Mouse (Mus musculus): ENCODE results near the gene Phospho1.

Phospho1 gene

DNA sequence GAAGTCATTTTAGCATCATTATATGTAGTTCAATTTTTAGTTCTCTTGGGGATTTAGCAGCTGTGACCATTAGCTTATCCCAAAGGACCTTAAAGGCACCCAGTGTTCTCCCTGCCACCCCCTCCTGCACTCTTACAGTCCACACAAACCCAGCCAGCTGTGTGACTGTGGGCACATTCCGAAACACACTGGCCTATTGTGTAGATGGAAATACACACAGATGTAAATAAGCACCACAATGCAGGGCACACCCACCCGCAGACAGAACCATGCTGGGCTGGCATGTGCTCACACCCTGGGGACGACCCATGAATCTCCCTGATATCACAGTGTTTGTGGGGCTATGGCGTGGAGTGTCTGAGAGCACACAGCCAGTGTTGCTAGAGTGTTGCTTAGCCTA, 12.1 kb upstream of the Phospho1 start:
- DNase-seq (ENCODE audit: low read depth): no peak

DNA sequence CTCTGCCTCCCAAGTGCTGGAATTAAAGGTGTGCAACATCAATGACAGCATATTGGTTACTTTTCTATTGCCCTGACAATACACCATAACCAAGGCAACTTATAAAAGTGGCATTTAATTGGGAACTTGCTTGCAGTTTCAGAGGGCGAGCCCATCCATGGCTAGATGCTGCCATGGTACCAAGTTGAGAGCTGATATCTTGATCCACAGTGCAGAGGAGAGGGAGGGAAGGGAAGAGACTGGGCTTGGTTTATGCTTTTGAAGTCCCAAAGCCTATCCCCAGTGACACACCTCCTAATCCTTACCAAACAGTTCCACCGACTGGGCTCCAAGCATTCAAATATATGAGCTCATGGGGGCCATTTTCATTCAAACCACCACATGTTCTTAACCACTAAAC, 10.2 kb upstream of the Phospho1 start:
- no peak for DNase-seq (ENCODE audit: low read depth)

DNA sequence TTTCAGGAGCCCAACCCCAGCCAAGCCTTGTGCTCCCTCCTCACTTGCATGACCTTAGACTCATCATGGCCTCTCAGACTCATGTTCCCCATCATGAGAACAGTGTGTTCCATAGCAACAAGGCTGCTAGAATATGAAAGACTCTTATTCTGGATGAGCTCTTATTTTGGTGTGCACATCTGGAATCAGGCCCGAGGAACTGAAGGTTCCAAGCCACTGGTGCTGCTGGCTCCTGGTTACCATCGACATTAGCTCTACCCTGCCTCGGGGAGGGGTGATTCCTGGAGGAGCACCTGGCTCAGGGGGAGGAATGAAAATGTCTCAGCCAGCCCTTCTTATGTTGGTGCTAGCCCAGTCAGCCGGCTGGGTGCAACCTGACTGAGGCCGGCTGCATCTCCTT, 9.4 kb upstream of the Phospho1 start:
- no peak for DNase-seq (ENCODE audit: low read depth)

DNA sequence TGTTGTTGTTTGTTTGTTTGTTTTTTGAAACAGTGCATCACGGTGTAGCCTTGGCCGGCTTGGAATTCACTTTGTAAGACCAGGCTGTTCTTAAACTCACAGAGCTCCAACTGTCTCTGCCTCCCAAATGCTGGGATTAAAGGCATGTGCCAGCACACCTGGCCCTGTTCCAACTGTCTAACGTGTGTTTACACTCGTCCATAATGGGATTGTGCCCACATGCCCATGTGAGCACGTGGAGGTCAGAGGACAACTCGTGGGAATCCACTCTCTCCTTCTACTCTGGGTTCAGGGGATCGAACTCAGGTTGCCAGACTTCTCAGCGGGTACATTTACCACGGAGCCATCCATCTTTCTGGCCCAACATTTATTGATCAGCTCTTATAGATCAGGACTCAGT, 8.9 kb upstream of the Phospho1 start:
- no peak for DNase-seq (ENCODE audit: low read depth)

DNA sequence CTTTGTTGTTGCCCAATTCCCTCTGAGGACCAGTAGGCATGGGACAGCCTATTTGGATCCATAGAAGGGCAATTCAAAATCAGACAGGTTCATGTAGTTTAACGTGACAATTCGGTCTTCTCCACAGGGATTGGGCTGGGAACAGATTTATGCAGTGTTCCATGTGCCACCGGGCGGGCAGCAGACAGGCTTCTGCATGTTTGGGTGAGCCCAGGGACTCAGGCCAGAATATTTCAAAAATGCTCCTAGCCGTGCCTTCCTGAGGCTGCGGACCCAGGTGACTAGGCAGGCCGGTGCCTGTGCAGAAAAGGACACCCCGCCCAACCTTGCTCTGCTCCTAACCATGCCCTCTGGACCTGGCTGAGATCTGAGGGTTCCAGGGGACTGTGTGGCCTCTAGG, 5.2 kb upstream of the Phospho1 start:
- DNase-seq (ENCODE audit: low read depth): no peak

DNA sequence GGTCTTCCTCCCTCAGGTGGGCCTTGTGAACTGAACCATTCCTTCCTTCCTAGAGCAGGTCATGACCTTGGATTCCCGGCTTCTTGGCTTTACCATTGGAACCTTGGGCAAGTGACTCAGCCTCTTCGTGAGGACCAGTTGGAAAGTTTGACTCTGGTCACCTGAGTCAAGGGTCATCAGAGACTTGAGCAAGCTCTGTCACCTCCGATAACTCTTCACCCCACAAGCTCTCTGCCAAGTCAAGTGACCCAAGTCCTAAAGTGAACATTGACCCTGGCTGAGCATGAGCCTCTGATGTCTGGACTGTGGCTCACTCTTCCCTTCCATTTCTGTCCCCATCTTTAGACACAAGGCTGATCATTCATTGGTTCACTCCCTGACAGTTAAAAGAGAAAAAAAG, 2.8 kb upstream of the Phospho1 start:
- no peak for DNase-seq (ENCODE audit: low read depth)

DNA sequence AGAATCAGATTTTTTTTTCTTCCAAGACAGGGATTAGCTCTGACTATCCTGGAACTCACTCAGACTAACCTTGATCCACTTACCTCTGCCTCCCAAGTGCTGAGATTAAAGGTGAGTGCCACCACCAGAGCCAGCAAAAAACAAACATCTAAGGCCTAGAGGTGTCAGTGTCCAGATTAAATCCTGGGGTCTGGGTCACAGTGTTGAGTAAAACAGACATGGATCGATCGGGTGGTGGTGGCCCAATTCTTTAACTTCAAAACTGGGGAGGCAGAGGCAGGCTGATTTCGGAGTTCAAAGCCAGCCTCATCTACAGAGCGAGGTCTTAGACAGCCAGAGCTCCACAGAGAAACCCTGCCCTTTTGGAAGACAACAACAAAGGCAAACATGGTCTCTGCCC, 1.9 kb upstream of the Phospho1 start:
- no peak for DNase-seq (ENCODE audit: low read depth)

DNA sequence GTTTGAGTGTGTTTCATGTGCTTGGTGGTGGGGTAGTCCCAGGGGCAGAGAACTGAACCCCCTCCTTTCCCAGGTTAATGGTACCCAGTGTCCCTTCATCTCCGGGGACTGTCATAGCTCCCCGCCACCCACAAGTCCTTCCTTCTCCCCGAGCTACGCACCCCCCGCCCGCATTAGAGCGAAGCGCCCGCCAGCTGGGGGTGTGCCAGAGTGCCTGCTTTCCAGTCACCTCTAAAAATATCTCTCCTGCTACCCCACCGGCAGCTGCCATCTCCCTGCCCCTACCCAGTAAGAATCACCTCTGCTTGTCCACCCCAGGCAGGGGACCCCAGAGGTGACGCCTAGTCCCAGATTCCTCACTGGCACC, 561 bp downstream of the Phospho1 start:
- peak; percentile 56 for DNase-seq (ENCODE audit: low read depth)

DNA sequence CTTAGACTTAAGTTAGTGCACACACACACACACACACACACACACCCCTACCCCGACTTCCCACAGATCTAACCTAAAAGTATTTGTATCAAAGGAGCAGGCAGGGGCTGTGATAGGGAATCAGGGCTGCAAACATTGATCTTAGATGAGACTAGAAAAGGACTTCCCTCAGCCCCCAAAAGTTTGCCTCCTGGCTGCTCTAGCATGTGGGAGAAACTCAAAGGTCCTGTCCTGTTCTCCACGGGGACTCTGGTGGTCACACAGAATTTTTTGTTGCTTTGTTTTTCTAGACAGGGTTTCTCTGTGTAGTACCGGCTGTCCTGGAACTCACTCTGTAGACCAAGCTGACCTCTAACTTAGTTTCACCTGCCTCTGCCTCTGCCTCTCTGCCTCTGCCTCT, 1.3 kb downstream of the Phospho1 start:
- DNase-seq (ENCODE audit: low read depth): peak; percentile 36

DNA sequence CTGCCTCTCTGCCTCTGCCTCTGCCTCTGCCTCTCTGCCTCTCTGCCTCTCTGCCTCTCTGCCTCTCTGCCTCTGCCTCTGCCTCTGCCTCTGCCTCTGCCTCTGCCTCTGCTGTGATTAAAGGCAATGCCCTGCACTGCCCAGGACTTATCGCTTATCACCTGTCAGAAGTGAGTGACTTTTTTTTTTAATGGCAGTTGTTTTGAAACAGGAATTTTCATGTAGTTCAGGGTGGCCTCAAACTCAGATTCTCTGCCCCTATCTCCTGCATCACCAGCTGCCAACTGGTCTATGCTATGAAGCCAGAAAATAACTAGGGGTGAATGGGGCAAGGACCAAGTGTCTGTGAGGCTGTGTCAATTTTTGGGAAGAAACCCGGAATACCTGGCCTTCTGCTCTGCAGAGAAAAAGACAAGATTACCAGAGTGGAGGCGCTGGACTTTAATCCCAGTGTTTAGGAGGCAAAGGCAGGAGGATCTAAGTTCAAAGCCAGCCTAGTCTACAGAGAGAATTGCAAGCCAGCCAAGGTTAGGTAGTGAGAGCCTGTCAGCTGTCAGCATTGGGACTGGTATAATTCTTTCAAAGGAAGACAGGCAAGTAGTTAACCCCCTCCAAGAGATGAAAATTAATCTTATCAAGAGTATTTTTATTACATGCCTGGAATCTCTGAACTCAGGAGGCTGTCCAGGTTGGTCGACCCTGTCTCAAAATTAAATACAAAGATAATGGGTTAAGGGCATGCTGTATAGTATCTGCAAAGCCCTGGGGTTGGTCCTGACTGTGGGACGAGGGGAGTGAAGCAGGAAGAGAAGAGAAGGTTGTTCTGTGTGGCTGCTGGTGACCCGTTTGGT, 2.2 kb downstream of the Phospho1 start:
- peak; percentile 25 for DNase-seq (ENCODE audit: low read depth)

DNA sequence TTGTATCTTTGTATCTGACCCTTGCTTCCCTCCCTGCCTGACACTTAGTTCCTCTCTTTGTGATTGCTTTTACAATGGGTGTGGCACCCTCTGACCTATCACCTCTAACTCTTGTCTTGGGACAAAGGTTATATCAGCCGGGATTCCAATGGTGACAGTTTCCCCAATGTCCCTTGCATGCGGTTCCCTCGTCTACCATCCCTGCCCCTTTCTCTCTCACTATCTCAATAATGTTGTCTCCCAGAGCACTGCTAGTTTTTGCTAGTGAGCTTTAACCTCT, 2.8 kb downstream of the Phospho1 start:
- DNase-seq (ENCODE audit: low read depth): no peak

DNA sequence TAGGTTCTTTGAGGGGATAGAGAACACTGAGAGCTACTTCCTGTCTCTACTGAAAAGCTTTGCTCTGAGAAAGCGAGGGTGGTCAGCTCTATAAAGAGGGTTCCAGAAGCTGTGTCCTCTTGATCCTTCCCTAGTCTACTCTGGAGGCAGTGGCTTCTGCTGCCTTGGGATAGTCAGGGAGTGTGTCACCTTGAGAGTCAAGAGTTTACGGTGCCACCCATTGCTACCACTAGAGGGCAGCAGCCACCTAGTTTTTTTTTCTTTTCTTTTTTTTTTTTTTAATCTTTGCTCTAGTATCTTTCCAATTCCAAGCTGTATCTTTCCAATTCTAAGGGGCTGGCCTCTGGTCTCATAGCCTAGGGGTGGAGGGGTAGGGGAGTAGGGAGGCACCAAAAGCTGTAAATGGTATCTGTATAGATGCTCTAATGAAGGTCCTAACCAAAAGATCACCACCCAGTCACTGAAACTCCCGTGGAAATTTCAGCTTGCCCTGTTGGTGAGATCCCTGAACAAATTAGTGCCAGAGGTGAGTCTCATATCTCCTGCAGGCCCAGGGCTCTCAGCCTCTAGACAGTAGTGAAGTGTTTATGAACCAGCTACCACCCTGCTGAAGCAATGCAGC, 3.3 kb downstream of the Phospho1 start:
- peak; percentile 88 for DNase-seq (ENCODE audit: low read depth)

DNA sequence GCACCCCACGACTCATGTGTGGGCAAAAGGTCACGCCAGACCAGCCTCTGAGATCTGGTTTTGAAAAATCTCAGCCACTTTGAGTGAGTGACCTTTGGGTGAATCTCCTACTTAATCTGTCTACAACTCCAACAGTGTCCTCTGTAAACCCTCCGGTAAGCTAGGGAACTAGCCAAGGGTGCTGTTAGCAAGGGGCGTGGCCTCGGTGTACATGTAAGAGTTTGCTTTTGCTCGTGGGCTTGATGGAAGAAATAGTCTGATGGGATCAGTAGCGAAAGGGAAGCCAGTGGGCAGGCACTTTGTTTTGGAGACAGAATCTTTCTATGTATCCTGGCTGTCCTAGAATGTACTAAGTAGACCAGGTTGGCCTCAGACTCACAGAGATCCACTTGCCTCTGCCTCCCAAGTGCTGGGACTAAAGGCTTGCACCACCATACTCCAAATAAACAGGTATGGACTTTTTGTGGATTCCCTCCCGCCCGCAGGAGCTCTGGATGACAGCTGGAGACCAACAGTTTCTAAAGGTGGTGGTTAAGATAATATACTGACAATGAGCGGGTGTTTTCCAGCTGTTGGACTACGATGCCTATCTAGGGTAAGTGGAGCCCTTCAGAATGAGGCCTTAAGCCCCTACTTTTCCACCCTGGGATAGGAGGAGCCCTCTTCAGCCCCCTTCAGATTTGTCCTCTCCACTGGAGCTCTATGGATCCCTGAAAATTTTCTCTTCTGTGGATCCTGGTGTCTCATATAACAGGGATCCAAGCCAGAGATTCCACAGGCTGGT, 4.1 kb downstream of the Phospho1 start:
- DNase-seq (ENCODE audit: low read depth): no peak

DNA sequence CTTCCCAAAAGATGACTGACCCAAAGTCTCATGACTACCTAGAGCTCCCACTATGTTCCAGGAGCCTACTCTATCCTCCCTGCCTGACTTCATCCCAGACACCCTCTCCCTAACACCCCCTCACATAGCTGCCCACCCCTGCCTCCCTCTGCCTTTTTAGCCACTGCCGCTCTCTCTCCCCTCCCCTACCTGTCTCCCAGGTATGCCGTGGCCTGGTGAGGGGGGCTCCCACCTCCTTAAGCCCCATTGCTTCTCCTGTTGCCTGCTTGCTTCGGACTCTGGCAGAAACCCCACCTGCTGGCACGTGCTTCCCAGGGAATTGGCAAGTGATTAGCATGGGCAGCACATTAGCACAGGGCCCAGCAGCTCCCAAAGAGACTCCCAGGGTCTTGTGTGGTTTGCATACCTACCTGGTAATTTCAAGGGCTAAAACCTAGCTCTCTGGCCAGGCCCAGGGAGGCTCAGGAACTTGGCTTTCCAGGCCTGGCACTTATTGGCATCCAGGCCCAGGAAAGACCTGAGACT, 5.3 kb downstream of the Phospho1 start:
- DNase-seq (ENCODE audit: low read depth): no peak

DNA sequence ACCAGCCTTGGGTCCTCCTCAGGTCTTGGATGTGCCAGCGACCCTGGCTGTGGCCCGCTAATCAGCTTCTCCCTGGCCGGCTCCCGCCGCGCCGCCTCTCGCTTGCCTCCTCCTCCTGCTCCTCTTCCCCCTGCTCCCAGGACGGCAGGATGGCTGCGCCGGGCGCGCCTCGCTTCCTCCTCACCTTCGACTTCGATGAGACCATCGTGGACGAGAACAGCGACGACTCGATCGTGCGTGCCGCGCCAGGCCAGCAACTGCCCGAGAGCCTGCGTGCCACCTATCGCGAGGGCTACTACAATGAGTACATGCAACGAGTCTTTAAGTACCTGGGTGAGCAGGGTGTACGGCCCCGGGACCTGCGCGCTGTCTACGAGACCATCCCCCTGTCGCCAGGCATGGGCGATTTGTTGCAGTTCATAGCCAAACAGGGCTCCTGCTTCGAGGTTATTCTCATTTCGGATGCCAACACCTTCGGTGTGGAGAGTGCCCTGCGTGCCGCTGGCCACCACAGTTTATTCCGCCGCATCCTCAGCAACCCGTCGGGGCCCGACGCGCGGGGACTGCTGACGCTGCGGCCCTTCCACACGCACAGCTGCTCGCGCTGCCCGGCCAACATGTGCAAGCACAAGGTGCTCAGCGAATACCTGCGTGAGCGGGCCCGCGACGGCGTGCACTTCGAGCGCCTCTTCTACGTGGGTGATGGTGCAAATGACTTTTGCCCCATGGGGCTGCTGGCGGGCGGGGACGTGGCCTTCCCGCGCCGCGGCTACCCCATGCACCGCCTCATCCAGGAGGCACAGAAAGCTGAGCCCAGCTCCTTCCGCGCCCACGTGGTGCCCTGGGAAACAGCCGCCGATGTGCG, 6.3 kb downstream of the Phospho1 start:
- peak; percentile 53 for DNase-seq (ENCODE audit: low read depth)

DNA sequence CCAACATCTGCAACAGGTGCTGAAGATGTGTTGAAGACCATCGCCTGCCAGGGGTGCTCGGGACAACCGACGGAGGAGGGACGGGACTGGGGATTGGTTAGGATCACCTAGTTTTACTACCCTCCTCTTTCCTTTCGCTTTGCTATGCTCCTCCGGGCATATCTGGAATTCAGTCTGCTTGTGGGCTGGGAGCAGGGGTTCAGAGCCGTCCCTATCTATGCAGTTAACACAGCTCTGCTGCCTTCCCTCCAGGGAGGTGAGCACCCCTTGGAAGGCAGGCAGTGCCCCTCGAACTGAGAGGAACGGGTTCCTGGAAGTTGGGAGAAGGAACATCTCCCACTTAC, 6.9 kb downstream of the Phospho1 start:
- no peak for DNase-seq (ENCODE audit: low read depth)

DNA sequence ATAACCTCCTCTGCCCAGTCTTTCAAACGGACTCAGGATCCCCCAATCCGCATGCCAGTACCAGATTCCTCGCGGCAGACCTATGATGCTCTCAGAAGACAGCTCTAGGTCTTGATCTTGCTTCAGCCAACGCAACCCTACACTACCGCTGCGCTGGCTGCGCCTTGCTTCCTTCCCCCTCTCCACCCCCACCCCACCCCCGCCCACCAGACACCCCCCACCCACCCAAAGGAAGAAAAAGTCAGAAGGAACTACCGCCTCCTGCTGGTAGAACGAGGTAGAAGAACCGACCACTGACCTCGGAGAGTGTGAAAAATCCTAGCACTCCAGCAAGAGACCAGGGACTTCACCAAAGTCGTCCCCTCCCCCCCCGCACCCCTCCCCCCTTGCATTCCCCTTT, 7.3 kb downstream of the Phospho1 start:
- peak; percentile 61 for DNase-seq (ENCODE audit: low read depth)

DNA sequence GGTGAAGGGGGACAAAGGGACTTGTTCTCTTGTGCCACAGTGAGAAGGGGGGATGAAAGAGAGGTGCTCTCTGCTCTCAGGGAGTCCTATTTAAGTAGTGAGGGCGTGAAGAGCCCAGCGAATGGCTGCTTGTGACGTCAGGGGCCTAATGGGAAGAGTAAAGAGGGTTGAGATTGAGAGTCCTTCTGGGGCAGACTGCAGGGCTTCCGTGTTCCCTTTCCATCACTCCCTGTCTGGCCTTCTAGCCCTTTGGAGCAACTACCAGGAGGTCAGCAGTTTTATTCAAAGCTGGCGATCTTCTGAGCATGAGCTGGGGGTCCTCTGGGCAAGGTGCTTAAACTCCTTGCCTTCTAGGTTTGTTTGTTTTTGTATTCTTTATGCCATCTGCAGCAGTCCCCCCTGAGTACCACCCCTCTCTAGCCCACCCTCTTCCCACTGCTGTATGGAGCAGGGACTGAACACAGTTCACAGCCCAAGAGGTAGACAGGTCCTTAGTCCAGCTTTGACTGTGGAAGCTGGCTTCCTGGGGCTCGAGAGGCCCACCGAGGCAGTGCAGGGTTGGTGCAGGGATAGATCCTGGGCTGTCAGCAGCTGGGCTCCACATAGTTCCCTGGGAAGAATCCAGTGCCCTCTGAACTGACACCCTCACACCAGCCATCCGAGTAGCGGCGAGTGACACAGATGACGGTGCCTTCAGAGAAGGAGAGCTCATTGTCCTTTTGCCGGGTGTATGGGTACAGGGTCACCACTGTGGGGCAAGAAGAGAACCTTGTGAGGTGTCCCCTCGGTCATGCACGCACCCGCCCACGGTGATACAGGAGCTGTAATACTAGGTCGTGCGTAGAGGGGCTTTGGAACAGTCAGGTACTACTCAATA, 8.1 kb downstream of the Phospho1 start:
- DNase-seq (ENCODE audit: low read depth): no peak

DNA sequence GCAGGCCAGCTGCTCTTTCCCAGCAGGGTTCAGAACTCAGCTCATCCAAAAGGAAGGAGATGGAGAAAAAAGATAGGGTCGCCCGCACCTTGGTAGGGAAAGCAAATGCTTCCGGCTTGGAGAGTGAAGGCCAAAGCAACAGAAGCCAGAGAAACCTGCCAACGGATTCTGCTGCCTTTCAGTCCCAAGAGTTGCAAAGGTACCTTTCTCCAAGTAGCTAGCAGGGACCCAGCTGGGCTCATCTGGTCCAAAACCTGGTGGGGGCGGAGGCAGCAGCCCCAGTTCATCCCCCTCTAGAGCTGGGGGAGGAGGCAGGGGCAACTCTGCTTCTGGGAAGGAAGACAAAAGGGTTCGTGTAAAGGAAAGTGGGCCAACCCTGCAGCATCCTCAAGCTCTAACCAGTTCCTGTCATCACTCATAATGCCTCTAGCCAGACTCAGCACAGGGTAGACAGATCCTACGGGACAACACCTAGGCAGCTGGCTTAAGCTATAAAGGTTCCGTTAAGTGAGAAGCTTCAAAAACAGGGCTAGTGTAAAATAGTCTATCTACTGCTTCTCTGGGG, 8.8 kb downstream of the Phospho1 start:
- DNase-seq (ENCODE audit: low read depth): no peak

DNA sequence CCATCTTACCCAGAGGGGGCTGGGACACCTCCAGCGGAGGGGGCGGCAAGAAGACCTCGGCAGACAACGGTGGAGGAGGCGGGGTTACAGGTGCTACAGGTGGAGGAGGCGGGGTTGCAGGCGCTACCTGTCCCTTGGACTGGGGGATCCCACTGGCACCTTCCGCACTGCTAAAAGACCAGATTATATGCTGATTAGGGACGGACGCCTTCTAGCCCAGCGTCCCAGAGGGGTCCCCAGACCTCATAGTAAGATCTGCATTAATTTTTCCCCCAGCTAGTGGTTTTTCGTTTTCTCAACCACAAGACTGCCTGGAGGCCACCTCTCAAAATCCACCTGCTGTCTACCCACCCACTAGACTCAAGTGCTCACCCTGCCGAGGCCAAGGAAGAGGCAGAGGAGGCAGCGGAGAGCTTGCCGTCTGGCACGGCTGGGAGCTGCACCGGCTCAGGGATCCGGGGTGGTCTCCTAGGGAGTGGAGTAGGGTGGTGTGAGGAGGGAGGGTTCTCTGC, 9.4 kb downstream of the Phospho1 start:
- DNase-seq (ENCODE audit: low read depth): no peak
